Comparison of ENCODE assay signal across 12 mouse cellular contexts in genomic region chr5:31947185-31947584, GRCm38 (mm10).
DNase-seq lines count a peak whose midpoint lies in the region; ATAC-seq lines count a peak whose summit lies in the region.
"Had no signal": no experiment of that assay in that cellular context is flagged by ENCODE, and none has a peak within 500 bp of the region (broad histone marks: within the 10 kb centered on the region; RNA-seq: fewer than 3 reads in every experiment).

No protein-coding gene starts in this region.

- H3K27me3 ChIP-seq in hindbrain, embryonic 11.5 days (ENCODE audit: control insufficient read depth, insufficient read depth, low read length) = no peaks in the 10 kb centered on the region
- no peaks in the 10 kb centered on the region for H3K27me3 ChIP-seq in hindbrain, embryonic 14.5 days (ENCODE audit: control insufficient read depth, insufficient read depth, low read length)
- H3K27me3 ChIP-seq in embryonic facial prominence, embryonic 10.5 days (replicated peaks; ENCODE audit: low read depth, poor library complexity, severe bottlenecking) = no peaks in the 10 kb centered on the region
- no peaks in the 10 kb centered on the region for H3K27me3 ChIP-seq in limb, embryonic 10.5 days (ENCODE audit: low read depth, poor library complexity, severe bottlenecking)
- H3K27me3 ChIP-seq: hindbrain, embryonic 15.5 days; liver, embryonic 13.5 days; megakaryocyte, embryonic 14.5 days; neural tube, embryonic 12.5 days had no signal

- no peaks in the 10 kb centered on the region for H3K4me1 ChIP-seq in hindbrain, embryonic 11.5 days (replicated peaks; ENCODE audit: control insufficient read depth, insufficient read depth, low read length)
- H3K4me1 ChIP-seq in hindbrain, embryonic 14.5 days (replicated peaks; ENCODE audit: control insufficient read depth, insufficient read depth, low read length) = no peaks in the 10 kb centered on the region
- peaks cover 7% of the 10 kb centered on the region for H3K4me1 ChIP-seq in embryonic facial prominence, embryonic 10.5 days
- peaks cover 7% of the 10 kb centered on the region for H3K4me1 ChIP-seq in limb, embryonic 10.5 days
- H3K4me1 ChIP-seq: hindbrain, embryonic 15.5 days; liver, embryonic 13.5 days; neural tube, embryonic 12.5 days had no signal

- H3K4me2 ChIP-seq in hindbrain, embryonic 11.5 days (replicated peaks; ENCODE audit: low read depth, low read length) = no peak overlapping the region
- no peak overlapping the region for H3K4me2 ChIP-seq in hindbrain, embryonic 14.5 days (replicated peaks)
- H3K4me2 ChIP-seq: hindbrain, embryonic 15.5 days; liver, embryonic 13.5 days; neural tube, embryonic 12.5 days had no signal

- H3K27ac ChIP-seq in hindbrain, embryonic 11.5 days (ENCODE audit: low read depth, low read length) = no peak overlapping the region
- H3K27ac ChIP-seq in hindbrain, embryonic 14.5 days = no peak overlapping the region
- H3K27ac ChIP-seq in embryonic facial prominence, embryonic 10.5 days (replicated peaks) = peak overlapping the region; percentile 21
- H3K27ac ChIP-seq in limb, embryonic 10.5 days = peak overlapping the region; percentile 65; the same call in 1 of the 2 replicates
- H3K27ac ChIP-seq: hindbrain, embryonic 15.5 days; liver, embryonic 13.5 days; neural tube, embryonic 12.5 days had no signal

- H3K4me3 ChIP-seq in hindbrain, embryonic 11.5 days (ENCODE audit: low read depth, low read length) = no peak overlapping the region
- no peak overlapping the region for H3K4me3 ChIP-seq in hindbrain, embryonic 14.5 days (replicated peaks; ENCODE audit: low read length)
- no peak overlapping the region for H3K4me3 ChIP-seq in embryonic facial prominence, embryonic 10.5 days
- no peak overlapping the region for H3K4me3 ChIP-seq in limb, embryonic 10.5 days
- H3K4me3 ChIP-seq: hindbrain, embryonic 15.5 days; liver, embryonic 13.5 days; megakaryocyte, embryonic 14.5 days; neural tube, embryonic 12.5 days had no signal

- no peak for ATAC-seq in hindbrain, embryonic 11.5 days (ENCODE audit: low FRiP score)
- ATAC-seq in hindbrain, embryonic 14.5 days (ENCODE audit: low FRiP score) = no peak

- no peaks in the 10 kb centered on the region for H3K36me3 ChIP-seq in hindbrain, embryonic 11.5 days (ENCODE audit: control insufficient read depth, insufficient read depth, low read length)
- no peaks in the 10 kb centered on the region for H3K36me3 ChIP-seq in hindbrain, embryonic 14.5 days (replicated peaks; ENCODE audit: control insufficient read depth, insufficient read depth)
- no peaks in the 10 kb centered on the region for H3K36me3 ChIP-seq in embryonic facial prominence, embryonic 10.5 days (replicated peaks)
- no peaks in the 10 kb centered on the region for H3K36me3 ChIP-seq in limb, embryonic 10.5 days
- H3K36me3 ChIP-seq: hindbrain, embryonic 15.5 days; liver, embryonic 13.5 days; neural tube, embryonic 12.5 days had no signal

- H3K9me3 ChIP-seq in hindbrain, embryonic 11.5 days (ENCODE audit: control insufficient read depth, low read length) = no peaks in the 10 kb centered on the region
- no peaks in the 10 kb centered on the region for H3K9me3 ChIP-seq in hindbrain, embryonic 14.5 days (ENCODE audit: control insufficient read depth, low read length)
- no peaks in the 10 kb centered on the region for H3K9me3 ChIP-seq in embryonic facial prominence, embryonic 10.5 days
- H3K9me3 ChIP-seq in limb, embryonic 10.5 days (replicated peaks) = no peaks in the 10 kb centered on the region
- H3K9me3 ChIP-seq: hindbrain, embryonic 15.5 days; liver, embryonic 13.5 days; neural tube, embryonic 12.5 days had no signal

- no peak overlapping the region for H3K9ac ChIP-seq in hindbrain, embryonic 11.5 days (ENCODE audit: low read depth, low read length)
- H3K9ac ChIP-seq in hindbrain, embryonic 14.5 days = no peak overlapping the region
- H3K9ac ChIP-seq: hindbrain, embryonic 15.5 days; liver, embryonic 13.5 days; neural tube, embryonic 12.5 days had no signal

- peak; percentile 7 for DNase-seq in hindbrain, embryonic 11.5 days (ENCODE audit: low spot score)
- DNase-seq in hindbrain, embryonic 14.5 days (ENCODE audit: low spot score) = no peak
- DNase-seq in 416B (ENCODE audit: low read depth) = peak; percentile 24
- peak; percentile 35 for DNase-seq in embryonic facial prominence, embryonic 10.5 days (ENCODE audit: low spot score)
- peak; percentile 50 for DNase-seq in limb, embryonic 10.5 days (ENCODE audit: low spot score)
- no peak for DNase-seq in cerebellum, adult 11 months
- no peak for DNase-seq in right cerebral cortex, adult 18-20 months
- DNase-seq in frontal cortex, postnatal 25 days (ENCODE audit: low spot score in 2 of 2) = no peak
- DNase-seq: liver, embryonic 13.5 days had no signal

- whole genome bisulfite sequencing in hindbrain, embryonic 11.5 days = 69% methylated on average over 4 of the region's 4 CpGs
- WGBS in hindbrain, embryonic 14.5 days = 77% methylated on average over 4 of the region's 4 CpGs
- WGBS in embryonic facial prominence, embryonic 10.5 days = 58% methylated on average over 4 of the region's 4 CpGs
- WGBS in limb, embryonic 10.5 days = 42% methylated on average over 4 of the region's 4 CpGs

Comparison
In these comparisons a context has a peak if more than half of its experiments do, and no peak if none do; other contexts are left out.
1. DNase-seq: peak in hindbrain, embryonic 11.5 days (single experiment), 416B (single experiment), embryonic facial prominence, embryonic 10.5 days (single experiment) and limb, embryonic 10.5 days (single experiment); none in hindbrain, embryonic 14.5 days (single experiment), cerebellum, adult 11 months (single experiment), right cerebral cortex, adult 18-20 months (single experiment) and frontal cortex, postnatal 25 days (0 of 2).
2. H3K27ac ChIP-seq: peak in embryonic facial prominence, embryonic 10.5 days (single experiment) and limb, embryonic 10.5 days (single experiment); none in hindbrain, embryonic 11.5 days (single experiment) and hindbrain, embryonic 14.5 days (single experiment).